Mouse (Mus musculus) thymus, postnatal 0 days (tissue): Measurements from ENCODE around the gene Ykt6. TPM values are rescaled to one million over a fixed set of nuclear protein-coding genes. Genes with fewer than 3 reads are reported as not detected.
"Not testable (repeated sequence)": the region's sequence is repeated elsewhere in the genome, so short reads cannot be mapped to it uniquely, and the experiment has no call there.

Experiments
- DNase-seq: peaks from one replicate; pipeline ENCODE4 v3.0.0-alpha.2; 2015; ENCODE audit warnings: low spot score
- polyA plus RNA-seq: library from polyadenylated mRNA; unstranded; fragments of >200 nt; fragmentation: Nextera tagmentation; extraction: Ambion mirVana; gene quantifications from 2 replicates; pipeline ENCODE4 v1.2.1, GENCODE M21; 2015

Gene Ykt6
- polyA plus RNA-seq, 1 experiment from 2014 or later = 55.1 TPM

DNA sequence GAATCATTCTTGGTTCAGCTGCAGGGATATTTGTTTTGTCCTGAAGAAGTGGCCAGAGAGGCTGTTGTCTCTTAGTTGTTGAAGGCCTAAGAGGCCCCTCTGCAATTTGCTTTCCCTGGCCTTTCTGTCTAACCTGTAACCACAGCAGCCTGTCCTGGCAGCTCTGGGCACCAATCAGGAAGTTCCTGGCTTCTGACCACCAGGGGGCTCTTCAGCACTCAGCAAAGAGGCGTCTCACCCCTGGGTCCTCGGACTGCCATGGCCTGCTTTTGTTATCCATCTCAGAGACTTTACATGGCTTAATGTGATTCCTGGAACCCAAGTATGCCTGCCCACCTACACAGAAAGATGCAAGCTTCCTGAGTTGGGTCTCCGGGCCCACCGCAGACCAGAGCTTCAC is 35.4 kb downstream of the Ykt6 start:
- peak; percentile 74 for DNase-seq

DNA sequence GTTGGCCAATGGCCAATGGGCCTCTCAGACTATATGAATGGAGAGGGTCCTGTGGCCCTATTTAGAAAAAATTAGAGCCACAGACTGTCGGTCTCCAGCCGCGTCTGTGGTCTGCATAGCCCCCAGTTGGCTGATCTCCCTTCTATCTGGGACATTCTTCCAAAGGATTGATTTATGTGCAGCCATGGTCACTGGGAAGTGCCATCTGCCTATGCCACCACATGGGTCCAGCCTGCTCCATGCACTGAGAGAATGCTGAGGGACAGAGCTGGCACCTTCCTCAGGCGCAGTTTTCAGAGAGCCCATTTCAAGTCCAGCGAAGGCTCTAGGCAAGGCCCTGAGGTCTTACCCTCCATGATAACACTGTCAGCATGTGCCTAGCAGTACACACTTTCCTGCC is 38.7 kb downstream of the Ykt6 start:
- no peak for DNase-seq

DNA sequence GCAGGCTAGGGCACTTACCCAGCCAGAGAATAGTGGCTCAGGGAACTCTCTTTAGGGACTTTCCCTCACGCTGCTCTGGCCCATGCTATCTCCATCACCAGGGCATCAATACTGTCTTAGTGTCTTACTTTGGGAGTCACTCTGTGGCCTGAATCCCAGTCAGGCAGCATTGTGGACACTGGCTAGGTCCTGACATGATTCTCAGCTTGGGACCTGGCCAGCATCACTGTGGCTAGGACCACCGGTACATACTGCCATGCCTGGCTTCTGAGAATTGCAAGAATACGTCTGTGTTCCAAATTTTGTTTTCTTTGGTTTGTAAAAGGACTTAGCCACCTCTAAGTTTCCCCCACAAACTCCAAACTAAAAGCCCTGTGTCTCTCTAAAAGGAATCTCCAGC is 39.4 kb downstream of the Ykt6 start:
- no peak for DNase-seq

DNA sequence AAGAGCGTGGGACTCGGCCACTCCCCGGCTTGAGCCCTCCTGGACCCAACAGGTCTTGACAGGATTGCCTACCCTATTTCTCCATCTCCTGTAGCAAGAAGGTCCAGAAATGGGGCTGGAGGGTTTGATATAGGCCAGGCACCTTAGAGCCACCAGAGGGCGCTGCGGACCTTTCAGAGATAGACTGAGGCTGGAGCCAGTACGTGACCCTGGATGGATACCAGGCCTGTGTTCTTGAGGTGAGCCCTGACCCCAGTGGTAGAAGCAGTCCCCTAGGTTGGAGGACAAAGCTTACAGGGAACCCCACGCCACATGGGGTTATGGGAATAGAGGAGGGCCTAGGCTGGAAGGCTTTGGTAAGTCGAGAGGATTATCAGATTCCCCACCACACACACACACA is 40.5 kb downstream of the Ykt6 start:
- peak; percentile 83 for DNase-seq

DNA sequence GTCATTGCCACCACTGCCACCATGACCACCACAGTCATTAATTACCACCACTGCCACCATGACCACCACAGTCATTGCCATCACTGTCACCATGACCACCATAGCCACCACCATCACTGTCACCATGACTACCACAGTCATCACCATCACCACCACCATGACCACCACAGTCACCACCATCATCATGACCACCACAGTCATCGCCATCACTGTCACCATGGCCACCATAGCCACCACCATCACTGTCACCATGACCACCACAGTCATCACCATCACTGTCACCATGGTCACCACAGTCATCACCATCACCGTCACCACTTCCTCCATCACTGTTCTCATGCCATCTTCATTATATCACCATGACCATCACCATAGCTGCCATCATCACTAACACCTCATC is 43.0 kb downstream of the Ykt6 start:
- DNase-seq = no peak

DNA sequence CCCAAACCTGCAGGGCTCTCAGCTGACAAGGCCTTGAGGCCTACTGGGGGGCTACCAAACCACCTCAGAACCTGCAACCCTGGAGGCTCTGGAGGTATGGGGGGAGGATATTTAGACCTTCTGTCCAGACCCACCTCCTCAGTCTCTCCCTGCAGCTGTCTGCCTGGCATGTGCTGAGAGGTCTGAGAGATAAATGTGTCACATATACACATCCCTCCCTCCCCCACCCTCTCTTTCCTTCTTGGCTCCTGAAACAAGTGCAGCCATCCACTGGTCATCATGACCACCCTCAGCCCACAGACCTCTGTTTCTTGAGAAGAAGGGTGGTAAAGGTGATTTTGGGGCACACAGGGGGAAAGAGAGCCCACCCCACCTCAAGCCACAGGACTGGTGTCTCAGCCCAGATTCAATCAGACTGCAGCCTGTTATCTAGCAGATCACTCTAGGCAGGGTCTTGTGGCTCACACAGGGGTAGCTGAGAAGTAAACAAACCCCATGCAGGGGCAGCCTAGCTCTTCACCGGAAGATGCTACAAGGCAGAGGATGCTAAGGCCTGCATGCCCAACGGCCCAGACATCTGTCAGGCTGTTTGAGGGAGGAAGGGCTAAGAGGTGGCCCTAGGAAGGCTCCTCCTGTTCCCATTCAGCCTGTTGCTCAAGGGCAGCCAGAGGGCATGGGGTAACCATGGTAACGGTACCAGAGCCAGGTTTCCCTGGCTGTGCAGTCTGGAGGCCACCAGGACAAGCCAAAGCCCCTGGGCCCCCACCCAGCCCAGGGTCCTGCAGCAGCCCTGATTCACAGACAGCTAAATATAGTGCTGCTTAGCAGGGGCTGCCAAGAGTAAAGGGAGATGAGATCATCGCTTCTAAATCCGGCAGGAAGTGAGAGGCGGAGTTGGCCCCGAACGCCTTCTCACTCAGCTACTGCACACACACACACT is 44.6 kb downstream of the Ykt6 start:
- peak; percentile 80 for DNase-seq

DNA sequence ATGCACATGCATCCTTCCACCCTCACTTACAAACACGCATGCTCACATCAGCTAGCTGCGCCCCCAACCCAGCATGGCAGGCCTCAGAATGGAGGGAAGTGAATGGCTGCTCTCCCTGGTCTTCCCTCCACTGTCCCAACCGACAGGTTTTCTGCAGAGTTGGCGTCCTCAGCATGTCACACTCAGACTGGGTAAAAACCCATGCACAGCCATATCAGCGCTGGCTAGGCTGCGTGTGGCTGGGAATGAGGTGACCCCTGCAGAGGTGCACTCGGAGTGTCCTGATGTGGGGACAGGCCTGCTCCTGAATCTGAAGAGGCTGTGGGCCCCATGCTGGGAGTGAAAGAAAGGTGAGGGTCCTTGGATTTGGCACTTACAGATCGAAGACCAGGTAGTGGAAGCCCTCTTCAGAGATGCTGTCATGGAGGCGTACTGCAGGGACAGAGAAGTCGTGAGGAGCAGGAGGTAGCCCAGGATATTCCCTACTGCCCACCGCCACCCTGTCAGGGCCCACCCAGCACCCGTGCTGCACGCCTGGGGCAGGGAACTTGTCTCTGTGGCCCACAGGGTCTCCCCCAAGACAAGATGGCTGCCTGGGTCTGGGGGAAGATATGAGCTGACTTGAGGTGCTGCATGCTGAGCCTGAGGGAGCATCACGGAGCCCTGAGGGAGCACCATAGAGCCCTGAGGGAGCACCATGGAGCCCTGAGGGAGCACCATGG is 45.6 kb downstream of the Ykt6 start:
- peak; percentile 43 for DNase-seq

DNA sequence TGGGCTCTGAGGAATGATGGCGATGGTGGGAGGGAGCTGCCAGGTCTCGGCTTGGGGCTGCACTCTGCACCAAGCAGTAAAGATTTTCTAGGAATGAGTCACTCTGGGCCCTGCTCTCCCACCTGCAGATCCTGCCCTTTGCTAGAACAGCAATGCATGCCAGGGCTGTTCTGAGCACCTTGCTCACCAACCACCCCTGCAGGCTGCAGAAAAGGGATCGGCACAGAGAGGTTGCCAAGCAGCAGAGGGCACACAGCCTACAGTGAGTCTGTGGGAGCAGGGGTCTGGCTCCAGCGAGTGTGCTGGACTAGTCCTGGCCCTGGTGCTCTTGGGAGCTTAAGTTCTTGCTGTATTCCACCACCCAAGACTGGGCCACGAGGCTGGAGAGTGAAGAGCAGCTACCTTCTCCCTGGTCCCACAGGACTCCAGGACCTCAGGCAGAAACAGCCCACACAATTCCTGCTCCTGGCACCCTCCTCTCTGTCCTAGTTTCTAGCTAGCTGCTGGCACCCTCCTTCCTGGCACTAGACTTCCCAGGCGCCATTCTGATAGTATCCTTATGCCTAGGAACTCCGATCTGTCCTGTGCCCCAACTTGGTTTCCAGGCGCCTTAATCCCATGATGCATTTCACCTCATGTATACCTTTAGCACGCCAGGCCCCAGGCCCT is 46.6 kb downstream of the Ykt6 start:
- no peak for DNase-seq

DNA sequence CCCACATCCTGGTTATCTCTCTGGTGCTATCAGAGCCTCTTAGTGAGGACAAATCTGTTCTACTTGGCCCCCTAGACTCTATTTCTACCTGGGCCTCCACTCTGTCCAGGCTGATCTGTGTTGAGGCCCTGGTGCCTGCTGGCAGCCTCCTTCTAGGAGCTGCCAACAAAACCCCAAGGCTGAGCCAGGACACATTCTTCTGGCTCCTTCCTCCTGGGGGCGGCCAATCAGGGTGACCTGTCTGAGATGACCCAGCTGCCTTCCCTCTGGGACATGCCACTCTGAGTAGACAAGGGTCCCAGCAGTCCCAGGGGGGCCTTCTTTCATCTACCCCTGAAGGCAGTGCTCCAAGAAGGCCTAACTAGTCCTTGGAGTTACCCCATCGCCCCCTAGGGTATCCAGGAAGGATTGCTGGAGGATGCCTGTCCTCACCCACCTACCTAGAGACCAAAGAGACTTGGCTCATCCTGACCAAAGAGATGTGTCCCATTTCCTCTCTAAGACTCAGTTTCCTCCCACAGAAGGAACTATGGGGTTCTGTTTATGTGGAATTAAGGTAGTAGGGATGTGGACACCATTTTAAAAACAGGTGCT is 47.6 kb downstream of the Ykt6 start:
- peak; percentile 51 for DNase-seq

DNA sequence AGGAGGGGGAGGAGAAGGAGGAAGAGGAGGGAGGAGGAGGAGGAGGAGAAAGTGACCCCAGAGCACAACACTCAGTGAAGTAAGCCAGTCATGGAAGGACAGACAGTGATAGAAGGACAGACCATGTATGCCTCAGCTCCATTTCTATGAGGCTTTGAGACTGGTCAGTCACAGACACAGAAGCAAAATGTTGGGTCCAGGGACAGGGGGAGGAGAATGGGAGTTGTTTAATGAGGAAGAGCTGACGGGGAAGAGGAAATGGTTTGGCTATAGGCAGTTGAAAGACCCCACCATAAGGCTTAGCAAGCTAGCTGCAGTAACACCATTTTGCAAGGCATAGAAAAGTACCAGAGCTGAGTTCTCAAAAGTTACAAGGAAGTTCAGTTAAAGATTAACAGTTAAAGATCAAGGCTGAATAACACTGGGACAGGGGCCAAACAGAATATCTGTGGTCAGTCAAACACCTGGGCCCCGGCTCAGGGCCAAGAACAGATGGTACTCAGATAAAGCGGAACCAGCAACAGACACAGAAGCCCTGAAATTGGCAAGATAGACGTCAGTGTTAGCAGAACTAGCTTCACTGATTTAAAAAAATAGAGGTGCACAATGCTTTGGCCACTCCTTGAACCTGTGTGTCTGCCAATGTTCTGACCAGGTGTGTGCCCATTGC is 50.0 kb downstream of the Ykt6 start:
- not testable (repeated sequence) for DNase-seq

DNA sequence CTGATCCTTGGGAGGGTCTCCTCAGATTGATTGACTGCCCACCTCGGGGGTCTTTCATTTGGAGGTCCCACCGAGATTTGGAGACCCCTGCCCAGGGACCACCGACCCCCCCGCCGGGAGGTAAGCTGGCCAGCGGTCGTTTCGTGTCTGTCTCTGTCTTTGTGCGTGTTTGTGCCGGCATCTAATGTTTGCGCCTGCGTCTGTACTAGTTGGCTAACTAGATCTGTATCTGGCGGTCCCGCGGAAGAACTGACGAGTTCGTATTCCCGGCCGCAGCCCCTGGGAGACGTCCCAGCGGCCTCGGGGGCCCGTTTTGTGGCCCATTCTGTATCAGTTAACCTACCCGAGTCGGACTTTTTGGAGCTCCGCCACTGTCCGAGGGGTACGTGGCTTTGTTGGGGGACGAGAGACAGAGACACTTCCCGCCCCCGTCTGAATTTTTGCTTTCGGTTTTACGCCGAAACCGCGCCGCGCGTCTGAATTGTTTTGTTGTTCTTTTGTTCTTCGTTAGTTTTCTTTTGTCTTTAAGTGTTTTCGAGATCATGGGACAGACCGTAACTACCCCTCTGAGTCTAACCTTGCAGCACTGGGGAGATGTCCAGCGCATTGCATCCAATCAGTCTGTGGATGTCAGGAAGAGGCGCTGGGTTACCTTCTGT is 51.0 kb downstream of the Ykt6 start:
- not testable (repeated sequence) for DNase-seq

DNA sequence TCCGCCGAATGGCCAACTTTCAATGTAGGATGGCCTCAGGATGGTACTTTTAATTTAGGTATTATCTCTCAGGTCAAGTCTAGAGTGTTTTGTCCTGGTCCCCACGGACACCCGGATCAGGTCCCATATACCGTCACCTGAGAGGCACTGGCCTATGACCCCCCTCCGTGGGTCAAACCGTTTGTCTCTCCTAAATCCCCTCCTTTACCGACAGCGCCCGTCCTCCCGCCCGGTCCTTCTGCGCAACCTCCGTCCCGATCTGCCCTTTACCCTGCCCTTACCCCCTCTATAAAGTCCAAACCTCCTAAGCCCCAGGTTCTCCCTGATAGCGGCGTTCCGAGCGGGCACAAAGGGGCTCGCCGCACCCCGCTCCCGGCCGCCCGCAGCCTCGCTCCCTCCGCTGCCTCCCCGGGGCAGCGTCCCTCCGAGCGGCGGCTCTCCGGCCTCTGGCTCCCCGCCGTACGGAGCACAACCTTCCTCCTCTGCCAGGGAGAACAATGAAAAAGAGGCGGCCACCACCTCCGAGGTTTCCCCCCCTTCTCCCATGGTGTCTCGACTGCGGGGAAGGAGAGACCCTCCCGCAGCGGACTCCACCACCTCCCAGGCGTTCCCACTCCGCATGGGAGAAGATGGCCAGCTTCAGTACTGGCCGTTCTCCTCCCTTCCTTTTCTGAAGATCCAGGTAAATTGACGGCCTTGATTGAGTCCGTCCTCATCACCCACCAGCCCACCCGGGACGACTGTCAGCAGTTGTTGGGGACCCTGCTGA is 51.7 kb downstream of the Ykt6 start:
- not testable (repeated sequence) for DNase-seq

DNA sequence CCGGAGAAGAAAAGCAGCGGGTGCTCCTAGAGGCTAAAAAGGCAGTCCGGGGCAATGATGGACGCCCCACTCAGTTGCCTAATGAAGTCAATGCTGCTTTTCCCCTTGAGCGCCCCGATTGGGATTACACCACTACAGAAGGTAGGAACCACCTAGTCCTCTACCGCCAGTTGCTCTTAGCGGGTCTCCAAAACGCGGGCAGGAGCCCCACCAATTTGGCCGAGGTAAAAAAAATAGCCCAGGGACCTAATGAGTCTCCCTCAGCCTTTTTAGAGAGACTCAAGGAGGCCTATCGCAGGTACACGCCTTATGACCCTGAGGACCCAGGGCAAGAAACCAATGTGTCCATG is 52.3 kb downstream of the Ykt6 start:
- not testable (repeated sequence) for DNase-seq

DNA sequence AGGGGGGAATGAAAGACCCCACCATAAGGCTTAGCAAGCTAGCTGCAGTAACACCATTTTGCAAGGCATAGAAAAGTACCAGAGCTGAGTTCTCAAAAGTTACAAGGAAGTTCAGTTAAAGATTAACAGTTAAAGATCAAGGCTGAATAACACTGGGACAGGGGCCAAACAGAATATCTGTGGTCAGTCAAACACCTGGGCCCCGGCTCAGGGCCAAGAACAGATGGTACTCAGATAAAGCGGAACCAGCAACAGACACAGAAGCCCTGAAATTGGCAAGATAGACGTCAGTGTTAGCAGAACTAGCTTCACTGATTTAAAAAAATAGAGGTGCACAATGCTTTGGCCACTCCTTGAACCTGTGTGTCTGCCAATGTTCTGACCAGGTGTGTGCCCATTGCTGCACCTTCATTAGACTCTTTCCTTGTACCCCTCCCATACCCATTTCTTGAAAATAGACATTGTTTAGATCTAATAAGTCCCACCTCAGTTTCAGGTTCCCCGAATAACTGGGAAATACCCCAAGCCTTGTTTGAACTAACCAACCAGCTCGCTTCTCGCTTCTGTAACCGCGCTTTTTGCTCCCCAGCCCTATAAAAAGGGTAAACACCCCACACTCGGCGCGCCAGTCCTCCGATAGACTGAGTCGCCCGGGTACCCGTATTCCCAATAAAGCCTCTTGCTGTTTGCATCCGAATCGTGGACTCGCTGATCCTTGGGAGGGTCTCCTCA is 55.4 kb downstream of the Ykt6 start:
- DNase-seq = not testable (repeated sequence)

DNA sequence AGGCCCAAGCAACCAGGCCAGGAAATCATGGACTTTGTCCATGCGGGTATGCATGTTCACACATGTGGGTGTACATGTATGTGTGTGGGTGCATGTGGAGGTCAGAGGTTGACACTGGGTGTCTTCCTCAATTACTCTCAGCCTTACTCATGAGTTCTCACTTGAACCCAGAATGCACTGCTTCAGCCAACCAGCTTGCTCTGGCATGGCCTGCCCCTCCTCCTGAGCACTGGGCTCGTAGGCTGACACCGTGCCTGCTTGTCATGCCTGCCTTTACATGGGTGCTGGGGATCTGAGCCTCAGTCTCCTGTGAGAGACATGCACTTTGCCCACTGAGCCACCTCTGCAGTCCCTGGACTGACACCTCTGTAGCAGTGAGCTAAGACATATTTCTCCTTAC is 56.4 kb downstream of the Ykt6 start:
- DNase-seq = no peak

DNA sequence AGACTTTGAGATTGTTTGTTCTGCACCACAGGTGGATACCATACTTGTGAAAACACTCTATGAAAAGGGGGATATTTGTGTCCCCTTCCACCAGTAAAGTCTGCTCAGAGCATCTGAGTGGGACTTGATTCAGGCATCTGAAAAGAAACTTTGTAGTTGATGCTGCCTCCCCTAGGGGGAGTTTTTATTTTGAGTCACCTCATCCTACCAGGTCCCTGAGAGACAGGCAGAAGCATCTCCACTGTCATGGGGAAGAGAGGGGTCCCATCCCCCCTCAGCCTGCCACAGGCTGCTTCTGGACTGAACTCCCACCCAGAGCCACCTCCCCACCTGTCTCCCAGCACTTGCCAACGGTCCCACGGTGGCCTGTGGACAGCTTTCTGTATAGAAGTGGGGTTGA is 57.9 kb downstream of the Ykt6 start:
- DNase-seq = peak; percentile 60

DNA sequence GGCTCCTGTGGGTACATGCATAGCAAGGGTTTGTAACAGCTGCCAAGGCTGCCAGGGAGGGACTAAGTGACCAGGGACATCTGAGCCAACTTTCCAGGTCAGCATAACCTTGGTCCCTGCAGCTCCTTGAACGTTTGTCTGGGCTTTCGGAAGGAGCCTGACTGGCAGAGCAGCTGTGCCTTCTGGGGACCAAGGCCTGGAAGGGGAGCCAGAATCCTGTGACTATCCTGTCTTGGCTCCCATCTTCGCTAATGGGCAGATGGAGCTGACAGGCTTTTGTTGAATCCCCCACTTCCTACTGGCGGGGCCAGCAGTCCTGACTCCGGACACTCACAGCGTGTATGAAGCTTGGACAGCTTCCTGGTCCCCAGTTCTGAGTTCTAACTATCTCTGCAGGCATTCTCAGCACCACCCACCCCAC is 59.5 kb downstream of the Ykt6 start:
- DNase-seq = no peak

DNA sequence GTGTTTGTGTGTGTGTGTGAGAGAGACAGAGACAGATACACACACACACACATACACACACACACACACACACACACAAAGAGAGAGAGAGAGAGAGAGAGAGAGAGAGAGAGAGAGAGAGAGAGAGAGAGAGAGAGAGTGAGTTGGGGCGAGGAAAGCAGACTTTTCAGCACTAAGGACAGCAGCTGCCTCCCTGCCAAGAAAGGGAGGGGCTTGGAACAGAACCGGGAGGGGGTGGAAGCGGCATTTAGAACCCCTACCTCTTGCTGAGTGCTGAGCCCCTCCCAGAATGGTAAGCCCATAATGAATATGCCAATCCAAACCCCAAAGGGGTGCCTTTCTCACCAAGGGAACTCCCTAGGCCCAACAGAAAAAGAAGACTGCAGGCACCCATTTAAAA is 60.9 kb downstream of the Ykt6 start:
- peak; percentile 62 for DNase-seq

DNA sequence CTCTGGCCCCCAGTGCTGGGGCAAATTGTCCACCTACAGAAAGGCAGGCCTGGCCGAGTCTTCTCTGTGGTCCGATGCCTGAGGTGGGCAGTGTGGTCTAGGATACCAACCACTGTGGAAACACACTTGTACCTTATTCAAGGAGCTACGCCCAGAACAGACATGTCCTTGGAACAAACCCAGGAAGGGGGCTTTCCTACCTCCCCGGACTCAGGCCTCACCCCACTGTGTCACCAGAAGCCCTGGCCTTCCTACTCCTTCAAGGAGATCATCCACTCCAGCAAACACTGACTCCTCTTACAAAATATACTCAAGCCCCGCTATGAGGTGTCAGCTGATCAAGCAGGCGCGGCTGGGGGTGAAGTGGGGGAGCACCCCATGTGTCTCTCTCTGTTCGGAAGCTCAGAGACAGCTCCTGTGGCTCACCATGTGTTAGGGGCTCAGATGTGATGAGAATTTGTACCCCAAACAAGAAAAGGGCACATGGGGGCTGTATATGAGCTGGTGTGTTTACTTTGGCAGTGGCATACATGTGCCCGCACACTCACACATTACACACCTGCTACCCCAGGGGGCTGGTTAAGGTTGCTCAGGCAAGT is 61.4 kb downstream of the Ykt6 start:
- peak; percentile 33 for DNase-seq
